Mouse (Mus musculus): Measurements from ENCODE around the gene Gpr22.
A peak's percentile ranks its signal among the peaks of the same experiment; 100 is the strongest.

- TF ChIP-seq CTCF (IDR thresholded peaks at IDR 0.05; ENCODE audit: low read depth) (0 out of 2 replicates have a peak, but pooled peaks have one; percentile 8), EP300 (IDR thresholded peaks at IDR 0.05; ENCODE audit: low read depth) (no peak)
Observed at GRCm38 (mm10) chr12:31703904-31704303, 9.8 kb downstream of the Gpr22 start.
